Mouse (Mus musculus) bone marrow macrophage, adult 2 months (primary cell): ENCODE data around the gene Cfap36.

Experiments
- CTCF ChIP-seq: IDR thresholded peaks from 2 replicates; pipeline ENCODE4 v1.5.1; 2012; ENCODE audit warnings: low read depth, mild to moderate bottlenecking, low read length, moderate library complexity
- POLR2A ChIP-seq: IDR thresholded peaks from 2 replicates; pipeline ENCODE4 v1.6.1; 2012; ENCODE audit warnings: mild to moderate bottlenecking, low read depth, low read length, borderline replicate concordance

GRCm38 (mm10) chr11:29171959-29172391 lies 75.2 kb downstream of the Cfap36 start:
- no peak for TF ChIP-seq CTCF
- no peak for TF ChIP-seq POLR2A
